Mouse (Mus musculus) cortical plate, adult 2 months (tissue): ENCODE data around the gene Cbfa2t3.

Source experiments
- CTCF ChIP-seq: fragments of 200-500 bp; IDR thresholded peaks from 2 replicates; pipeline ENCODE4 v1.5.1; 2011; ENCODE audit warnings: mild to moderate bottlenecking, control low read depth, low read length; ENCODE audit not compliant: insufficient read depth; ENCODE audit errors: extremely low read depth
- POLR2A ChIP-seq: fragments of 200-500 bp; IDR thresholded peaks from 2 replicates; pipeline ENCODE4 v1.6.1; 2011; ENCODE audit warnings: mild to moderate bottlenecking, low read length, control low read depth; ENCODE audit not compliant: insufficient read depth; ENCODE audit errors: extremely low read depth

DNA sequence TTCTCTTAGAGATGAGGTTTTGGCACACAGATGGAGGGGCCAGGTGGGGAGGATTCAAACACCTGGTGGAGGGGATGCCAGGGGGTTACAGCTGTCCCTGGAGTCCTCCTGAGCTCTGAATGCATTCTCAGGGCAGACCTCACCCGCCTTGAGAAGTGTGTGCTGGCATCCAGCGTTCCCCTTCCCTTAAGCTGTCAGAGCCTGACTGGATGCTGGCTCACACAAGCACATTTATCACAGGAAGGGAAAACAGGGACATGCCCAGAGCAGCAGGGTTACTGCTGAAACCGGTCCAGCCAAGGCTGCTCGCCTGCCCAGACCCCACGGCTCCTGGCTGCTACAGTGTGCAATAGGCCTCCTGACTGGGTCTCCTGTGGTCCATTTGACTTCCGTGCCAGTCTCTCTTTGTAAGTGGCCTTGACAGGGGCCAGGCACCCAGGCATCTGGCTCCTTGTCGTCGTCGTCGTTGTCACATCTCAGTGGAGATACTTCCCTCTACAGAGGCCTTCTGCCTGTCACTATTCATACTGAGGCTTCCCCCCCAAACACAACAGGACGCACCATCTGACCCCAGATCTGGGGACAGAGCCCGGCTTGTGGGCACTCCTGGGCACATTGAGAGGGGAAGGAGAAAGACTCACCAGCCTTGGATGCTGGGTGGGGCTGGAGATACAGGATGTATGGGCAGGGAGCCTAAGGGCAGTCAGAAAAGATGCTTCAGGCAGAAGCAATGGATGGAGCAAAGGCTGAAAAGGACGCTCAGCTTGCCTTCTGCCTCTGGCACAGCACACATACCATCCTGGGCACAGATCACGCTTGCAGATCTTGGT lies 22.1 kb upstream of the Cbfa2t3 start:
- no peak for TF ChIP-seq CTCF
- TF ChIP-seq POLR2A, result no peak
